Mouse (Mus musculus) kidney, embryonic 14.5 days (tissue): Measurements from ENCODE around the gene Gid8. TPM values are rescaled to one million over a fixed set of nuclear protein-coding genes. Genes with fewer than 3 reads are reported as not detected.

Experiments
- ATAC-seq: fragments of 200-750 bp; cut with Nextera tagmentation; 2 replicates; pipeline ENCODE4 v1.8.0; 2017; ENCODE audit warnings: moderate number of reproducible peaks, mild to moderate bottlenecking, moderate TSS enrichment, moderate library complexity; ENCODE audit not compliant: low FRiP score, low TSS enrichment
- H3K27ac ChIP-seq: fragments of 300-500 bp; sonication (generic); 2 replicates; pipeline ENCODE4 v1.5.1; 2014; ENCODE audit warnings: low read depth, mild to moderate bottlenecking, low read length, moderate library complexity, mixed read lengths
- H3K27me3 ChIP-seq: fragments of 300-500 bp; sonication (generic); 2 replicates; pipeline ENCODE4 v1.6.1; 2014; ENCODE audit warnings: mild to moderate bottlenecking, low read length; ENCODE audit not compliant: control insufficient read depth, insufficient read depth
- H3K36me3 ChIP-seq: fragments of 300-500 bp; sonication (generic); 2 replicates; pipeline ENCODE4 v1.6.1; 2014; ENCODE audit warnings: low read length, mixed read lengths; ENCODE audit not compliant: control insufficient read depth, insufficient read depth
- H3K4me1 ChIP-seq: fragments of 300-500 bp; sonication (generic); 2 replicates; pipeline ENCODE4 v1.6.1; 2014; ENCODE audit warnings: low read length, mixed read lengths; ENCODE audit not compliant: control insufficient read depth, insufficient read depth
- H3K4me2 ChIP-seq: fragments of 300-500 bp; sonication (generic); replicated peaks from 2 replicates; pipeline ENCODE4 v1.6.1; 2014; ENCODE audit warnings: low read depth, mild to moderate bottlenecking, low read length
- H3K4me3 ChIP-seq: fragments of 300-500 bp; sonication (generic); 2 replicates; pipeline ENCODE4 v1.5.1; 2014; ENCODE audit warnings: mild to moderate bottlenecking, low read length
- H3K9ac ChIP-seq: fragments of 300-500 bp; sonication (generic); 2 replicates; pipeline ENCODE4 v1.6.1; 2014; ENCODE audit warnings: low read depth, mild to moderate bottlenecking, low read length, moderate library complexity
- H3K9me3 ChIP-seq: fragments of 300-500 bp; sonication (generic); 2 replicates; pipeline ENCODE4 v1.6.1; 2016; ENCODE audit warnings: low read length; ENCODE audit not compliant: control insufficient read depth
- WGBS: fragments of 180-500 bp; shearing (Covaris S2); extraction: QIAGEN DNeasy Blood & Tissue Kit; methylation state at CpG from one replicate; pipeline ENCODE4 v1.1.7; 2014; 5-methylcytosine and 5-hydroxymethylcytosine counted together
- polyA plus RNA-seq: library from polyadenylated mRNA; unstranded; fragments of >200 nt; fragmentation: Nextera tagmentation; extraction: Ambion mirVana; gene quantifications from 2 replicates; pipeline ENCODE4 v1.2.1, GENCODE M21; 2014

The Gid8 gene
- polyA plus RNA-seq, 1 experiment from 2014 or later: 62.9 TPM

GRCm38 (mm10) chr2:180692630-180693029 lies 17.3 kb upstream of the Gid8 start:
- Histone ChIP-seq H3K9ac (no peak overlapping the region), H3K27me3 (no peaks in the 10 kb centered on the region), H3K36me3 (peaks cover 39% of the 10 kb centered on the region), H3K4me1 (no peaks in the 10 kb centered on the region), H3K4me3 (no peak overlapping the region), H3K4me2 (no peak overlapping the region), H3K27ac (no peak overlapping the region), H3K9me3 (no peaks in the 10 kb centered on the region)
- no peak for ATAC-seq
- 0% methylated on average over 1 of the region's 1 CpGs for WGBS

GRCm38 (mm10) chr2:180695176-180695575 lies 14.7 kb upstream of the Gid8 start:
- no peak overlapping the region for H3K27ac ChIP-seq
- peaks cover 5% of the 10 kb centered on the region; the same call in 1 of the 2 replicates for H3K4me1 ChIP-seq
- H3K27me3 ChIP-seq: no peaks in the 10 kb centered on the region
- no peaks in the 10 kb centered on the region for H3K9me3 ChIP-seq
- WGBS: 90% methylated on average over 2 of the region's 2 CpGs
- no peak overlapping the region for H3K4me3 ChIP-seq
- ATAC-seq: no peak
- peaks cover 14% of the 10 kb centered on the region for H3K36me3 ChIP-seq
- H3K4me2 ChIP-seq: no peak overlapping the region
- no peak overlapping the region for H3K9ac ChIP-seq

GRCm38 (mm10) chr2:180700457-180700856 lies 9.5 kb upstream of the Gid8 start:
- Histone ChIP-seq H3K4me1 (peaks cover 27% of the 10 kb centered on the region), H3K4me3 (peak overlapping the region; percentile 97), H3K9me3 (no peaks in the 10 kb centered on the region), H3K36me3 (no peaks in the 10 kb centered on the region; the same call in 1 of the 2 replicates), H3K27ac (no peak overlapping the region), H3K27me3 (no peaks in the 10 kb centered on the region), H3K9ac (peak overlapping the region; percentile 98; the same call in 1 of the 2 replicates), H3K4me2 (peak overlapping the region; percentile 86)
- WGBS: 74% methylated on average over 5 of the region's 5 CpGs
- no peak for ATAC-seq

- H3K27ac ChIP-seq: peak overlapping the region; percentile 96
- no peaks in the 10 kb centered on the region; the same call in 1 of the 2 replicates for H3K36me3 ChIP-seq
- H3K9me3 ChIP-seq: no peaks in the 10 kb centered on the region
- peak overlapping the region; percentile 97 for H3K4me3 ChIP-seq
- peak overlapping the region; percentile 86 for H3K4me2 ChIP-seq
- H3K4me1 ChIP-seq: peaks cover 27% of the 10 kb centered on the region
- WGBS: 5% methylated on average over 26 of the region's 26 CpGs
- peak; percentile 5; the same call in 1 of the 2 replicates for ATAC-seq
- H3K27me3 ChIP-seq: no peaks in the 10 kb centered on the region
- peak overlapping the region; percentile 98 for H3K9ac ChIP-seq
These were observed 8.7 kb upstream of the Gid8 start for GRCm38 (mm10) chr2:180701053-180701766.

- peak overlapping the region; percentile 86 for H3K4me2 ChIP-seq
- ATAC-seq: peak; percentile 95
- peaks cover 2% of the 10 kb centered on the region; the same call in 1 of the 2 replicates for H3K36me3 ChIP-seq
- WGBS: under 1% methylated on average over 66 of the region's 66 CpGs
- no peaks in the 10 kb centered on the region for H3K9me3 ChIP-seq
- peaks cover 27% of the 10 kb centered on the region for H3K4me1 ChIP-seq
- no peaks in the 10 kb centered on the region for H3K27me3 ChIP-seq
- peak overlapping the region; percentile 96 for H3K27ac ChIP-seq
- peak overlapping the region; percentile 97 for H3K4me3 ChIP-seq
- H3K9ac ChIP-seq: peak overlapping the region; percentile 98
These were observed 7.9 kb upstream of the Gid8 start for GRCm38 (mm10) chr2:180701767-180702621.

GRCm38 (mm10) chr2:180702701-180703149 lies 7.2 kb upstream of the Gid8 start:
- Histone ChIP-seq H3K4me3 (peak overlapping the region; percentile 97), H3K36me3 (peaks cover 4% of the 10 kb centered on the region; the same call in 1 of the 2 replicates)
- WGBS: 26% methylated on average over 4 of the region's 4 CpGs

GRCm38 (mm10) chr2:180703175-180703574 lies 6.7 kb upstream of the Gid8 start:
- H3K36me3 ChIP-seq: peaks cover 4% of the 10 kb centered on the region; the same call in 1 of the 2 replicates
- no peaks in the 10 kb centered on the region for H3K9me3 ChIP-seq
- no peak overlapping the region; the same call in 1 of the 2 replicates for H3K4me3 ChIP-seq
- H3K4me1 ChIP-seq: peaks cover 29% of the 10 kb centered on the region
- WGBS: 82% methylated on average over 5 of the region's 5 CpGs
- H3K9ac ChIP-seq: peak overlapping the region; percentile 98; the same call in 1 of the 2 replicates
- no peak for ATAC-seq
- H3K4me2 ChIP-seq: peak overlapping the region; percentile 86
- peak overlapping the region; percentile 96; the same call in 1 of the 2 replicates for H3K27ac ChIP-seq
- no peaks in the 10 kb centered on the region for H3K27me3 ChIP-seq

More at GRCm38 (mm10) chr2:180702701-180703149, 7.2 kb upstream of the Gid8 start:
- Histone ChIP-seq H3K4me2 (peak overlapping the region; percentile 86), H3K9ac (peak overlapping the region; percentile 98), H3K27ac (peak overlapping the region; percentile 96), H3K27me3 (no peaks in the 10 kb centered on the region), H3K4me1 (peaks cover 27% of the 10 kb centered on the region), H3K9me3 (no peaks in the 10 kb centered on the region)
- no peak for ATAC-seq

GRCm38 (mm10) chr2:180703645-180704359 lies 6.1 kb upstream of the Gid8 start:
- H3K27me3 ChIP-seq: no peaks in the 10 kb centered on the region
- peaks cover 35% of the 10 kb centered on the region for H3K4me1 ChIP-seq
- H3K9ac ChIP-seq: no peak overlapping the region
- H3K4me2 ChIP-seq: no peak overlapping the region
- H3K36me3 ChIP-seq: peaks cover 4% of the 10 kb centered on the region; the same call in 1 of the 2 replicates
- no peaks in the 10 kb centered on the region for H3K9me3 ChIP-seq
- H3K27ac ChIP-seq: no peak overlapping the region
- ATAC-seq: no peak
- 82% methylated on average over 3 of the region's 3 CpGs for WGBS
- no peak overlapping the region for H3K4me3 ChIP-seq
